Mouse (Mus musculus) sigmoid colon, adult 10 weeks (tissue): ENCODE data around the gene Vash1. TPM values are rescaled to one million over a fixed set of nuclear protein-coding genes. Genes with fewer than 3 reads are reported as not detected.

Experiments
- polyA plus RNA-seq: library from polyadenylated mRNA; stranded (reverse); fragments of 350-450 nt; fragmentation: Illumina TruSeq; extraction: RNeasy Lipid Tissue Mini Kit (QIAGEN cat#74804); gene quantifications from one replicate; pipeline ENCODE4 v1.2.3, GENCODE M21; 2014; ENCODE audit warnings: low read depth, low replicate concordance

The Vash1 gene
- polyA plus RNA-seq, result 0.22 TPM

GRCm38 (mm10) chr12:86678591-86679545 is at the start of gene Vash1:
Vash1 (plus strand) TSS chr12:86678700.

DNA sequence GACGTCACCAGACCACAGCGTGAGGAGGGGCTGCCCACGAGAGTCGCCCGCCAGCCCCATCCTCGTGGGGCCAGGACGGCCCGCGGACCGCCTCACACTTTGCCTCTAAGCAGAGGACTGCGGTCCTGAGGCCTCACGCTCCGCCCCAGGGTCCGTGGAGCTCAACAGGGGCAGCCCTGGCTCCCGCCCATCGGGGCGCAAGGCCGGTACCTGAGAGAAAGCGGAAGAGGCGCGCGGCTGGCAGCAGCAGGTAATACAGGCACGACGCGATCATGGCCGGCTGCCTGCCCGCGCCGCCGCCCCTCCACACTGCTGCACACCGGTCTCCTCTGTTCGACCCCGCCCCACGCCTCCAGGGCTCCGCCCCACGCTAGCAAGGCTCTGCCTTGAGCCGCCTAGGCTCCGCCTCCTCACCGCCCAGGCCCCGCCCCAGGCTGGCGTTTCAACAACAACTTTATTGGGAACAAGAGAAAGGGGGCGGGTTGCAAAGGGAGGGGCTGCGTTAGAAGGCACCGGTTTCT is 47.7 kb downstream of the Vash1 start, which contains the start of gene Angel1:
Gene Angel1, minus strand, starts transcription at position 341 of the 521 bp plus-strand sequence.

DNA sequence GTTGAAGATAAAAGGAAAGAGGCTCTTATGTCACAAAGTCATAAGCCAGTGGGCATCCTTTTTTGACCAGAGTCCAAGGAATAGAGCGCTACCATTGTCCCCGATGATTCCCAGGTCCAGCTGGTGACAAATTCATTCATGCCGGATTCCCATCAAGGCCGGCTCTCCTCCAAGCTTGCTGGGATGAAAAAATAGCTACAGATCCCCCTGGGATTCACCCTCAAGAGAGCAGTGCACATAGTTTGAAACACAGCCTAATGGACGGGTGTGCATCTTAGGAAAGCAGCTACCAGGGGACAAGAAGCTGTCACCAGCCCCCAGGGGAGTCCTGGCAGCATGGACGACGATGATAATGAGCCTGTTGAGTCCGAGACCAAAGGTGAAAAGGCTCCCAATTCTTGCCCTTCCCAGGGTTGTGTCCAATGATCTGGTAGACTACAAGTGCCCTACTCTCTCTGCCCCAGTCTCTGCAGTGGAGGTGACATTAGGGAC is 55.9 kb downstream of the Vash1 start, which contains the start of gene Lrrc74a:
Gene Lrrc74a, plus strand, starts transcription at position 51 of the 492 bp plus-strand sequence.

Other genes starting within 250 kb of the Vash1 start
- gene Angel1, start 47.8 kb downstream of the Vash1 start, polyA plus RNA-seq, result 1.0 TPM
- gene Lrrc74a, start 55.7 kb downstream of the Vash1 start, polyA plus RNA-seq, result not detected
- 31.0 TPM for gene Irf2bpl, start 206.1 kb downstream of the Vash1 start, polyA plus RNA-seq